ENCODE assay signal across 8 mouse cellular contexts in genomic region chr7:123369759-123370481, GRCm38 (mm10). TPM values are rescaled to one million over a fixed set of nuclear protein-coding genes. Genes with fewer than 3 reads are reported as not detected.
DNase-seq lines count a peak whose midpoint lies in the region; ATAC-seq lines count a peak whose summit lies in the region.

Gene Lcmt1 (plus strand): TSS chr7:123369784.
Gene Arhgap17 (minus strand): TSS chr7:123369915.

- no peaks in the 10 kb centered on the region for H3K36me3 ChIP-seq in hindbrain, embryonic 16.5 days (ENCODE audit: control insufficient read depth, insufficient read depth, low read length)
- no peaks in the 10 kb centered on the region for H3K36me3 ChIP-seq in macrophage (ENCODE audit: inconsistent target)

- peak; percentile 97 for ATAC-seq in hindbrain, embryonic 16.5 days

- no peaks in the 10 kb centered on the region for H3K27me3 ChIP-seq in hindbrain, embryonic 16.5 days (replicated peaks; ENCODE audit: control insufficient read depth, insufficient read depth, low read length)

- H3K4me3 ChIP-seq in hindbrain, embryonic 16.5 days (ENCODE audit: low read length), result peak within 1 kb of the TSS; percentile 89
- peak within 1 kb of the TSS; percentile 91 for H3K4me3 ChIP-seq in macrophage (ENCODE audit: inconsistent target)

- under 1% methylated on average over 64 of the region's 64 CpGs for WGBS in hindbrain, embryonic 16.5 days
- 1% methylated on average over 64 of the region's 64 CpGs for WGBS in macrophage (ENCODE audit: missing documents)

- H3K4me2 ChIP-seq in hindbrain, embryonic 16.5 days (ENCODE audit: low read length), result peak within 1 kb of the TSS; percentile 97

- peaks cover 50% of the 10 kb centered on the region for H3K79me2 ChIP-seq in macrophage (ENCODE audit: inconsistent target)

- H3K9ac ChIP-seq in hindbrain, embryonic 16.5 days (ENCODE audit: low read depth, low read length), result peak within 1 kb of the TSS; percentile 85

- no peaks in the 10 kb centered on the region for H3K9me3 ChIP-seq in hindbrain, embryonic 16.5 days (ENCODE audit: control insufficient read depth, low read length)

- peak within 1 kb of the TSS; percentile 88 for H3K27ac ChIP-seq in hindbrain, embryonic 16.5 days (ENCODE audit: low read depth, low read length)
- H3K27ac ChIP-seq in macrophage, result peak within 1 kb of the TSS; percentile 98

- DNase-seq in WW6 (ENCODE audit: low read depth, low spot score), result peak; percentile 96
- peak; percentile 91 to 95 for DNase-seq in cerebellum, postnatal 4 days (ENCODE audit: low spot score in 2 of 2)
- peak; percentile 97 for DNase-seq in gastrocnemius, adult 18-20 months (ENCODE audit: low spot score)
- peak; percentile 97 for DNase-seq in left cerebral cortex, adult 18-20 months (ENCODE audit: low spot score in 2 of 2)
- DNase-seq in right cerebral cortex, adult 18-20 months, result peak; percentile 95
- peak; percentile 90 for DNase-seq in urinary bladder, postnatal 10 days (ENCODE audit: low spot score)

- H3K4me1 ChIP-seq in hindbrain, embryonic 16.5 days (ENCODE audit: control insufficient read depth, insufficient read depth, low read depth, low read length), result peaks cover 26% of the 10 kb centered on the region

RNA-seq across cellular contexts. Expression of gene Lcmt1, which starts in this region (rescaled TPM):
- total RNA-seq in gastrocnemius, adult 18-20 months (2021), result 10 to 100 TPM; 26.2 to 29.5 TPM
- polyA plus RNA-seq in hindbrain, embryonic 16.5 days (2015; fragmentation: Nextera tagmentation; extraction: Ambion mirVana), result 104 and 112 TPM in 2 replicates
- total RNA-seq in left cerebral cortex, adult 18-20 months (2021), result 10 to 100 TPM; 86.8 to 87.7 TPM
- total RNA-seq in macrophage (2018; cell fraction: chromatin; rRNA removed), result 10 to 100 TPM in 15 of 26 experiments, 1 to 10 TPM in 11; 1.7 to 25.4 (median 11.6) TPM
- 10 to 100 TPM; 12.1 to 23.5 (median 18.4) TPM for total RNA-seq in macrophage (2018; cell fraction: cytosol; rRNA removed)
- 10 to 100 TPM in 11 of 26 experiments, 1 to 10 TPM in 15; 3.9 to 18.4 (median 8.7) TPM for total RNA-seq in macrophage (2018; cell fraction: nucleus; rRNA removed)
- polyA plus RNA-seq in macrophage (2018), result 14.4 to 20.0 TPM (median 19.7 TPM) in 3 replicates

RNA-seq across cellular contexts. Expression of gene Arhgap17, which starts in this region (rescaled TPM):
- total RNA-seq in gastrocnemius, adult 18-20 months (2021), result 10 to 100 TPM; 15.1 to 15.3 TPM
- polyA plus RNA-seq in hindbrain, embryonic 16.5 days (2015; fragmentation: Nextera tagmentation; extraction: Ambion mirVana), result 8.8 and 11.2 TPM in 2 replicates
- 10 to 100 TPM; 18.9 to 20.5 TPM for total RNA-seq in left cerebral cortex, adult 18-20 months (2021)
- total RNA-seq in macrophage (2018; cell fraction: chromatin; rRNA removed), result 100 to 1,000 TPM; 131 to 699 (median 546) TPM
- total RNA-seq in macrophage (2018; cell fraction: cytosol; rRNA removed), result 100 to 1,000 TPM in 22 of 26 experiments, 10 to 100 TPM in 4; 69.2 to 167 (median 116) TPM
- total RNA-seq in macrophage (2018; cell fraction: nucleus; rRNA removed), result 100 to 1,000 TPM; 124 to 620 (median 384) TPM
- polyA plus RNA-seq in macrophage (2018), result 59.4 to 114 TPM (median 112 TPM) in 3 replicates

Comparison
In these comparisons a context has a peak if more than half of its experiments do, and no peak if none do; other contexts are left out.
1. Peak in every context shown above with its lines: DNase-seq, ATAC-seq, H3K4me3 ChIP-seq and H3K27ac ChIP-seq.